Mouse (Mus musculus) megakaryocyte progenitor cell, adult 5-6 weeks (primary cell): Measurements from ENCODE around the gene Clec12a. TPM values are rescaled to one million over a fixed set of nuclear protein-coding genes. Genes with fewer than 3 reads are reported as not detected.
"Not testable (repeated sequence)": the region's sequence is repeated elsewhere in the genome, so short reads cannot be mapped to it uniquely, and the experiment has no call there.

Source experiments
- ATAC-seq: replicated peaks from 2 replicates; pipeline ENCODE4 v1.8.0; 2016; ENCODE audit warnings: mild to moderate bottlenecking, moderate TSS enrichment, inconsistent platforms; ENCODE audit not compliant: poor library complexity
- total RNA-seq, 2 experiments: library from RNA; stranded (forward) in 1 of 2; stranded (reverse) in 1 of 2; fragments of 157-497, 149-512 nt in 1 of 2; fragments of 200-1000 nt in 1 of 2; gene quantifications; 2 replicates each; pipeline versions ENCODE4 v1.2.3 to v1.2.4; 2015 to 2017

The Clec12a gene
- total RNA-seq (2015) (726 and 820 TPM in 2 replicates), total RNA-seq (2017) (640 and 745 TPM in 2 replicates)

GRCm38 (mm10) chr6:129342391-129342790, at the start of gene Clec12a:
TSS of gene Clec12a (plus strand) at chr6:129342691.
- ATAC-seq, result not testable (repeated sequence)

- no peak for ATAC-seq
These were observed 38.3 kb upstream of the Clec12a start for GRCm38 (mm10) chr6:129304180-129304579.

- ATAC-seq, result no peak
These were observed 30.0 kb upstream of the Clec12a start for GRCm38 (mm10) chr6:129312499-129312898.

- ATAC-seq, result no peak
These were observed 27.8 kb upstream of the Clec12a start for GRCm38 (mm10) chr6:129314655-129315168.

- ATAC-seq, result peak; percentile 78
These were observed 26.8 kb upstream of the Clec12a start for GRCm38 (mm10) chr6:129315698-129316097.

- no peak for ATAC-seq
These were observed 26.0 kb upstream of the Clec12a start for GRCm38 (mm10) chr6:129316463-129316862.

- peak; percentile 52; the same call in 1 of the 2 replicates for ATAC-seq
These were observed 24.1 kb upstream of the Clec12a start for GRCm38 (mm10) chr6:129318395-129318794.

GRCm38 (mm10) chr6:129319331-129319730, 23.2 kb upstream of the Clec12a start:
- no peak for ATAC-seq

- ATAC-seq, result peak; percentile 82
These were observed 16.5 kb upstream of the Clec12a start for GRCm38 (mm10) chr6:129326016-129326415.

- peak; percentile 59 for ATAC-seq
These were observed 15.8 kb upstream of the Clec12a start for GRCm38 (mm10) chr6:129326568-129327150.

- no peak for ATAC-seq
These were observed 10.9 kb upstream of the Clec12a start, which contains the start of gene 4922502D21Rik for GRCm38 (mm10) chr6:129331610-129332009. TSS of gene 4922502D21Rik (minus strand) at chr6:129331796.

GRCm38 (mm10) chr6:129333674-129334078, 8.8 kb upstream of the Clec12a start:
- ATAC-seq, result peak; percentile 97

- peak; percentile 59 for ATAC-seq
These were observed 4.7 kb upstream of the Clec12a start for GRCm38 (mm10) chr6:129337751-129338150.

- peak; percentile 75 for ATAC-seq
These were observed 1.9 kb downstream of the Clec12a start for GRCm38 (mm10) chr6:129344408-129344807.

- peak; percentile 87 for ATAC-seq
These were observed 7.2 kb downstream of the Clec12a start for GRCm38 (mm10) chr6:129349524-129350352.

- ATAC-seq, result peak; percentile 38
These were observed 8.6 kb downstream of the Clec12a start for GRCm38 (mm10) chr6:129351091-129351490.

GRCm38 (mm10) chr6:129355774-129356173, 13.3 kb downstream of the Clec12a start:
- ATAC-seq, result peak; percentile 40

GRCm38 (mm10) chr6:129356430-129356829, 13.9 kb downstream of the Clec12a start:
- ATAC-seq, result peak; percentile 46

GRCm38 (mm10) chr6:129359515-129359914, 17.0 kb downstream of the Clec12a start:
- ATAC-seq, result no peak

- no peak for ATAC-seq
These were observed 21.5 kb downstream of the Clec12a start for GRCm38 (mm10) chr6:129363942-129364341.

GRCm38 (mm10) chr6:129365959-129366359, 23.5 kb downstream of the Clec12a start:
- peak; percentile 87 for ATAC-seq
